Mouse (Mus musculus) retina, adult 2 months (tissue): ENCODE measurements around the gene Srgap2.

Experiments used
- DNase-seq: peaks from one replicate; pipeline ENCODE4 v3.0.0-alpha.2; 2012; ENCODE audit warnings: low read depth, low spot score

Srgap2 gene

DNA sequence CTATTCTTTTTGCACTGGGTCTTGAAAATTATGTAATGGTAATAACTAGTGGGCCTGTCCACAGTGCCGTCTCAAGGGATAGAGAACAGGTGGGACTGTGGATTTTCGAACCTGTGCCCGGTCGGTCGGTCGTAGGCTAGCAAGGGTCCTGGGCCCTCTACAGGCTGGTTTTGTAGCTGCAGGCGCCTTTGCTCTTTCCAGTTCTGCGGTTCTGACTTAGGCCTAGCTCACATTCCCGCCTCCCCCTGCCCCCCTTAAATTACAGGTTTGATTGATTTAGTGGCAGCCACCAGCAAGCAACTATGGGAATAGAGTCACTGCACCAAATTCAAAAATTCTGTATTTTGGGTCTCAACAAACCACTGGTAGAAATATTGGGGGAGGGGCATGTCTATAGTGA, 281.2 kb downstream of the Srgap2 start:
- DNase-seq = no peak

DNA sequence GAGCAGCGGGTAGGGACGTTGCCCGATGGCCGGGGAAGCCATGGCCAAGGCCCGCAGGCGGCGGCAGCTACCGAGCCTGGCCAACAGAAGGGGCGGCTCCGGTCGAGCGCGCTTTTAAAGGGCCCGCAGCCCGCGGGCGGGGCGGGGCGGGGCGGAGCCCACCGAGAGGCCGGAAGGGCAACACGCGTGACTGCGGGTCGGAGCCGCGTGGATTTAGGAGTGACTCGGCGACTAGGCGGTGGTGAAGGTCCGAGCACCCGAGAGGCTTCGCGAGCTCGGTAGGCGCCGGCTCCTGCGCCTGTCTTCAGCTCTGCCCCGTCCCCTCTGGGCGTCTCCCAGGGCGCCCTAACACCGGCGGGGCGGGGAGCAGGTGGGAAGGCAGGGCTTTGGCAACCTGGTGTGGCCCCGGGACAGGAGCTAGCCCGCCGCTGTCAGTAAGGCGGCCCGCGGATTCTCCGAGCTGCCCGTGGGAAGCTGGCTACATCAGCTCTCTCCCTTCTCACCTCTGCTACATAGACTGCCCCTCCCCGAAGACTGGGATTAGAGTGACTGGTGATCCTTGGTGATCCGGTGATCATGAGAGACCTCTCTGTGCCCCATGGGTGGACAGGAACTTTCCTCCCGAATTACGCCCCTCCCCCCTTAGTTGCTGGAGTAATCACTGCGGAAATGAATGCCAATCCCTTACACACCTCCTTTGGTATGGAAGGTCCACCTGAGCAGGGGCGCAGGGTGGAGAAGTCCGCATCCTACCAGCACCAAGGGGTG, 281.9 kb downstream of the Srgap2 start, which contains the start of gene Rassf5:
Gene Rassf5, minus strand, starts transcription at position 170 of the 768 bp plus-strand sequence.
- DNase-seq = no peak

DNA sequence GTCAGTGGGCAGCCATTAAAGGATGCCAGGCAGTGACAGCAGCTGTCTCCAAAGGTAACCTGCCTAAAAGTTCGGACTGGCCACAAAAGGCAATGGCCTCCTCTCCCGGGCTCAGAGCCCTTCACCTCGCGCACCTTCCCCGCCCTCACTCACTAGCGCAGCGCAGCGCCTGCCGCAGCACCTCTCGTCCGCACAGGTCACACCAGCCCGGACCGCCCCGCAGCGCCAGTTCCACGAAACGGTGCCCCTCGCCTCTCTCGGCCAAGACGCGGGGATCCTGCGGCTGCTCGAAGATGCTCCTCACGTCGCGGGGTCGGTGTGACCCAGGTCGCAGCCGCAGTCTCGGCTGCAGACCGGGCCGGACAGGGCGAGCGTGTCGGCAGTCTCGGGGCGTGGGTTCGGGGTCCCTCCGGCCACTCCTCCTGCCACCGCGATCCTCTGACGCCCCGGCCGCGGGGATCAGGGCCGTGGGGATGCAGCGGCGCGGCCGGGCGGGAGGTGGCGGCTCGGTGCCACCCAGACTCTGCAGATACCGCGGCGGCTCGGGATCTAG, 282.5 kb downstream of the Srgap2 start:
- DNase-seq = no peak

- DNase-seq = no peak
Measured at GRCm38 (mm10) chr1:131242956-131243355, 284.2 kb downstream of the Srgap2 start.

GRCm38 (mm10) chr1:131239576-131240193, 287.5 kb downstream of the Srgap2 start:
- DNase-seq = no peak

GRCm38 (mm10) chr1:131238931-131239381, 288.2 kb downstream of the Srgap2 start:
- no peak for DNase-seq

DNA sequence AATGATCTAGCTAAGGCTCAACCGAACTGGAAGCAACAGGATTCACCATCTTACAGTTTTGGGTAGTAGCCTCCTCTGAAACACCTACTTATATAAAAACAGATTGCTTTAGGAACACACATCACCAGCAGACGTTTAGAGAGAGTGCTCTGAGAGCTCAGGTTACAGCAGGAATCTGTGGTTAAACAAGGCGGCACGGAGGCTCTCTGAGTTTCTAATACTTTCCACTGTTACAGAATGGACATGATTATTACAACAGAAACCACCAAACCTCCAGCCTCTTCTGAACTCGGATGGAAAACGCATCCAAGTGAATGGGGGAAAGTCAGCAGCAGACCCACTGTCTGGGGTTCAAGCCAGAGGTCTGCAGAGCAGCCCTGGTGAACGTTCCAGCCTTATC, 291.1 kb downstream of the Srgap2 start:
- DNase-seq = no peak
